Mouse (Mus musculus): ENCODE data around the gene Tjp1. TPM values are rescaled to one million over a fixed set of nuclear protein-coding genes. Genes with fewer than 3 reads are reported as not detected.

The Tjp1 gene
- polyA plus RNA-seq, 1 experiment from 2014 or later: 15.3 TPM

- H3K27me3 ChIP-seq (ENCODE audit: control insufficient read depth, insufficient read depth, low read length): no peaks in the 10 kb centered on the region
- no peak overlapping the region for H3K4me3 ChIP-seq (ENCODE audit: control insufficient read depth in 1 of 2, insufficient read depth in 1 of 2, low read depth in 1 of 2, low read length in 2 of 2)
- H3K9me3 ChIP-seq (ENCODE audit: control insufficient read depth, low read length): no peaks in the 10 kb centered on the region
- no peaks in the 10 kb centered on the region for H3K36me3 ChIP-seq (ENCODE audit: control insufficient read depth, insufficient read depth, low read length)
- H3K9ac ChIP-seq (ENCODE audit: low read length): no peak overlapping the region
- H3K27ac ChIP-seq (replicated peaks in 1 of 2; ENCODE audit: control insufficient read depth in 1 of 2, insufficient read depth in 1 of 2, low read depth in 2 of 2, low read length in 2 of 2): peak overlapping the region; percentile 38 to 47; a peak in 3 of 4 replicates
- H3K4me2 ChIP-seq (ENCODE audit: low read length): no peak overlapping the region
- no peak for ATAC-seq (ENCODE audit: insufficient number of reproducible peaks, insufficient read depth, low FRiP score, low read depth)
- WGBS: 84% methylated on average over 3 of the region's 3 CpGs
- H3K4me1 ChIP-seq (ENCODE audit: control insufficient read depth in 2 of 2, insufficient read depth in 2 of 2, low read length in 2 of 2): peaks cover 14 to 25% of the 10 kb centered on the region in 2 experiments
These were observed 152.0 kb downstream of the Tjp1 start for GRCm38 (mm10) chr7:65375621-65376020.

GRCm38 (mm10) chr7:65375176-65375575 is 152.4 kb downstream of the Tjp1 start:
- Histone ChIP-seq H3K27ac (replicated peaks in 1 of 2; ENCODE audit: control insufficient read depth in 1 of 2, insufficient read depth in 1 of 2, low read depth in 2 of 2, low read length in 2 of 2) (peak overlapping the region; percentile 42 to 47; a peak in 3 of 4 replicates), H3K36me3 (ENCODE audit: control insufficient read depth, insufficient read depth, low read length) (no peaks in the 10 kb centered on the region), H3K4me3 (ENCODE audit: control insufficient read depth in 1 of 2, insufficient read depth in 1 of 2, low read depth in 1 of 2, low read length in 2 of 2) (no peak overlapping the region), H3K27me3 (ENCODE audit: control insufficient read depth, insufficient read depth, low read length) (no peaks in the 10 kb centered on the region), H3K9ac (ENCODE audit: low read length) (no peak overlapping the region), H3K4me2 (ENCODE audit: low read length) (no peak overlapping the region), H3K9me3 (ENCODE audit: control insufficient read depth, low read length) (no peaks in the 10 kb centered on the region), H3K4me1 (ENCODE audit: control insufficient read depth in 2 of 2, insufficient read depth in 2 of 2, low read length in 2 of 2) (peaks cover 14 to 25% of the 10 kb centered on the region in 2 experiments)
- no peak for ATAC-seq (ENCODE audit: insufficient number of reproducible peaks, insufficient read depth, low FRiP score, low read depth)
- 37% methylated on average over 8 of the region's 8 CpGs for WGBS

GRCm38 (mm10) chr7:65373336-65373735 is 154.2 kb downstream of the Tjp1 start:
- peaks cover 9 to 20% of the 10 kb centered on the region in 2 experiments for H3K4me1 ChIP-seq (ENCODE audit: control insufficient read depth in 2 of 2, insufficient read depth in 2 of 2, low read length in 2 of 2)
- H3K4me2 ChIP-seq (ENCODE audit: low read length): no peak overlapping the region
- no peaks in the 10 kb centered on the region for H3K27me3 ChIP-seq (ENCODE audit: control insufficient read depth, insufficient read depth, low read length)
- 0 out of 4 replicates have a peak overlapping the region, but pooled peaks of 1 of the 2 experiments have one; percentile 12 for H3K27ac ChIP-seq (replicated peaks in 1 of 2; ENCODE audit: control insufficient read depth in 1 of 2, insufficient read depth in 1 of 2, low read depth in 2 of 2, low read length in 2 of 2)
- WGBS: 71% methylated on average over 8 of the region's 8 CpGs
- H3K4me3 ChIP-seq (ENCODE audit: control insufficient read depth in 1 of 2, insufficient read depth in 1 of 2, low read depth in 1 of 2, low read length in 2 of 2): no peak overlapping the region
- H3K36me3 ChIP-seq (ENCODE audit: control insufficient read depth, insufficient read depth, low read length): no peaks in the 10 kb centered on the region
- no peak for ATAC-seq (ENCODE audit: insufficient number of reproducible peaks, insufficient read depth, low FRiP score, low read depth)
- H3K9me3 ChIP-seq (ENCODE audit: control insufficient read depth, low read length): no peaks in the 10 kb centered on the region
- no peak overlapping the region for H3K9ac ChIP-seq (ENCODE audit: low read length)

GRCm38 (mm10) chr7:65371765-65372164 is 155.8 kb downstream of the Tjp1 start:
- Histone ChIP-seq H3K9me3 (ENCODE audit: control insufficient read depth, low read length) (no peaks in the 10 kb centered on the region), H3K36me3 (ENCODE audit: control insufficient read depth, insufficient read depth, low read length) (no peaks in the 10 kb centered on the region), H3K9ac (ENCODE audit: low read length) (peak overlapping the region; percentile 98), H3K4me3 (ENCODE audit: control insufficient read depth in 1 of 2, insufficient read depth in 1 of 2, low read depth in 1 of 2, low read length in 2 of 2) (peak overlapping the region in 1 of 2 experiments; percentile 88; a peak in 3 of 4 replicates), H3K4me2 (ENCODE audit: low read length) (peak overlapping the region; percentile 70), H3K27ac (replicated peaks in 1 of 2; ENCODE audit: control insufficient read depth in 1 of 2, insufficient read depth in 1 of 2, low read depth in 2 of 2, low read length in 2 of 2) (peak overlapping the region; percentile 86 to 98), H3K27me3 (ENCODE audit: control insufficient read depth, insufficient read depth, low read length) (no peaks in the 10 kb centered on the region), H3K4me1 (ENCODE audit: control insufficient read depth in 2 of 2, insufficient read depth in 2 of 2, low read length in 2 of 2) (peaks cover 11 to 35% of the 10 kb centered on the region in 2 experiments)
- ATAC-seq (ENCODE audit: insufficient number of reproducible peaks, insufficient read depth, low FRiP score, low read depth): no peak
- WGBS: 19% methylated on average over 6 of the region's 6 CpGs

- Histone ChIP-seq H3K4me3 (ENCODE audit: control insufficient read depth in 1 of 2, insufficient read depth in 1 of 2, low read depth in 1 of 2, low read length in 2 of 2) (peak overlapping the region; percentile 88), H3K4me1 (ENCODE audit: control insufficient read depth in 2 of 2, insufficient read depth in 2 of 2, low read length in 2 of 2) (peaks cover 11 to 42% of the 10 kb centered on the region in 2 experiments), H3K9me3 (ENCODE audit: control insufficient read depth, low read length) (no peaks in the 10 kb centered on the region), H3K27ac (replicated peaks in 1 of 2; ENCODE audit: control insufficient read depth in 1 of 2, insufficient read depth in 1 of 2, low read depth in 2 of 2, low read length in 2 of 2) (peak overlapping the region; percentile 96 to 98), H3K36me3 (ENCODE audit: control insufficient read depth, insufficient read depth, low read length) (no peaks in the 10 kb centered on the region), H3K9ac (ENCODE audit: low read length) (peak overlapping the region; percentile 98), H3K4me2 (ENCODE audit: low read length) (peak overlapping the region; percentile 70), H3K27me3 (ENCODE audit: control insufficient read depth, insufficient read depth, low read length) (no peaks in the 10 kb centered on the region)
- WGBS: under 1% methylated on average over 74 of the region's 92 CpGs
- ATAC-seq (ENCODE audit: insufficient number of reproducible peaks, insufficient read depth, low FRiP score, low read depth): peak; percentile 90
These were observed 156.6 kb downstream of the Tjp1 start for GRCm38 (mm10) chr7:65370787-65371616.

GRCm38 (mm10) chr7:65370381-65370786 is 157.2 kb downstream of the Tjp1 start:
- H3K36me3 ChIP-seq (ENCODE audit: control insufficient read depth, insufficient read depth, low read length): no peaks in the 10 kb centered on the region
- H3K4me1 ChIP-seq (ENCODE audit: control insufficient read depth in 2 of 2, insufficient read depth in 2 of 2, low read length in 2 of 2): peaks cover 10 to 46% of the 10 kb centered on the region in 2 experiments
- peak overlapping the region; percentile 88 for H3K4me3 ChIP-seq (ENCODE audit: control insufficient read depth in 1 of 2, insufficient read depth in 1 of 2, low read depth in 1 of 2, low read length in 2 of 2)
- H3K27ac ChIP-seq (replicated peaks in 1 of 2; ENCODE audit: control insufficient read depth in 1 of 2, insufficient read depth in 1 of 2, low read depth in 2 of 2, low read length in 2 of 2): peak overlapping the region; percentile 69 to 98; a peak in 3 of 4 replicates
- peak overlapping the region; percentile 98 for H3K9ac ChIP-seq (ENCODE audit: low read length)
- ATAC-seq (ENCODE audit: insufficient number of reproducible peaks, insufficient read depth, low FRiP score, low read depth): peak; percentile 17; the same call in 1 of the 2 replicates
- H3K27me3 ChIP-seq (ENCODE audit: control insufficient read depth, insufficient read depth, low read length): no peaks in the 10 kb centered on the region
- no peaks in the 10 kb centered on the region for H3K9me3 ChIP-seq (ENCODE audit: control insufficient read depth, low read length)
- WGBS: 0% methylated on average over 44 of the region's 46 CpGs
- peak overlapping the region; percentile 70 for H3K4me2 ChIP-seq (ENCODE audit: low read length)

GRCm38 (mm10) chr7:65369101-65369500 is 158.5 kb downstream of the Tjp1 start:
- Histone ChIP-seq H3K4me1 (ENCODE audit: control insufficient read depth in 2 of 2, insufficient read depth in 2 of 2, low read length in 2 of 2) (peaks cover 2 to 41% of the 10 kb centered on the region in 2 experiments; a peak in 2 of 4 replicates), H3K27me3 (ENCODE audit: control insufficient read depth, insufficient read depth, low read length) (no peaks in the 10 kb centered on the region), H3K36me3 (ENCODE audit: control insufficient read depth, insufficient read depth, low read length) (no peaks in the 10 kb centered on the region), H3K4me2 (ENCODE audit: low read length) (peak overlapping the region; percentile 70), H3K9me3 (ENCODE audit: control insufficient read depth, low read length) (no peaks in the 10 kb centered on the region), H3K4me3 (ENCODE audit: control insufficient read depth in 1 of 2, insufficient read depth in 1 of 2, low read depth in 1 of 2, low read length in 2 of 2) (peak overlapping the region; percentile 41 to 88; a peak in 3 of 4 replicates), H3K27ac (replicated peaks in 1 of 2; ENCODE audit: control insufficient read depth in 1 of 2, insufficient read depth in 1 of 2, low read depth in 2 of 2, low read length in 2 of 2) (peak overlapping the region; percentile 21 to 25; a peak in 1 of 4 replicates), H3K9ac (ENCODE audit: low read length) (peak overlapping the region; percentile 71)
- ATAC-seq (ENCODE audit: insufficient number of reproducible peaks, insufficient read depth, low FRiP score, low read depth): no peak
- WGBS: 11% methylated on average over 5 of the region's 5 CpGs

Measured in heart, embryonic 14.5 days (tissue).